Mouse (Mus musculus) ES-E14 (cell line): ENCODE measurements around the gene Pnkp. TPM values are rescaled to one million over a fixed set of nuclear protein-coding genes. Genes with fewer than 3 reads are reported as not detected.

Source experiments
- DNase-seq: peaks from one replicate; pipeline ENCODE4 v3.0.0-alpha.2; 2013; ENCODE audit warnings: low read depth, low spot score
- H3K27ac ChIP-seq: 2 replicates; pipeline ENCODE4 v1.5.1; 2012; ENCODE audit warnings: low read depth, mild to moderate bottlenecking, low read length, moderate library complexity, mixed read lengths; ENCODE audit not compliant: poor library complexity, insufficient read depth, severe bottlenecking
- H3K36me3 ChIP-seq: 2 replicates; pipeline ENCODE4 v1.6.1; 2012; ENCODE audit warnings: mild to moderate bottlenecking, low read length, moderate library complexity, mixed read lengths; ENCODE audit not compliant: control insufficient read depth, poor library complexity, insufficient read depth, severe bottlenecking
- H3K4me1 ChIP-seq, 2 experiments: fragments of 150-350 bp in 1 of 2; sonication (generic) in 1 of 2; 2 replicates each; pipeline ENCODE4 v1.6.1; 2012; ENCODE audit warnings: low read length in 2 of 2, mild to moderate bottlenecking in 1 of 2, mixed read lengths in 1 of 2; ENCODE audit not compliant: control insufficient read depth in 2 of 2, insufficient read depth in 2 of 2, poor library complexity in 1 of 2
- H3K4me3 ChIP-seq, 2 experiments: fragments of 150-350 bp in 1 of 2; sonication (generic) in 1 of 2; 2 replicates each; pipeline ENCODE4 v1.5.1; 2012; ENCODE audit warnings: low read length in 2 of 2, low read depth in 1 of 2, mild to moderate bottlenecking in 1 of 2, mixed read lengths in 1 of 2; ENCODE audit not compliant: insufficient read depth in 1 of 2, poor library complexity in 1 of 2, severe bottlenecking in 1 of 2
- H3K9ac ChIP-seq: 2 replicates; pipeline ENCODE4 v1.6.1; 2012; ENCODE audit warnings: low read depth, mild to moderate bottlenecking, low read length, mixed read lengths; ENCODE audit not compliant: poor library complexity, insufficient read depth, severe bottlenecking
- H3K9me3 ChIP-seq: fragments of 150-350 bp; sonication (generic); 2 replicates; pipeline ENCODE4 v1.6.1; 2012; ENCODE audit warnings: low read depth, mild to moderate bottlenecking, low read length; ENCODE audit not compliant: control insufficient read depth, insufficient read depth
- CHD2 ChIP-seq: IDR thresholded peaks from 2 replicates; pipeline ENCODE4 v1.6.1; 2014; ENCODE audit warnings: mild to moderate bottlenecking, low read depth, low read length, inconsistent platforms
- HCFC1 ChIP-seq: IDR thresholded peaks from 2 replicates; pipeline ENCODE4 v1.6.1; 2012; ENCODE audit warnings: low read length, inconsistent platforms, borderline replicate concordance; ENCODE audit not compliant: insufficient read depth
- MAFK ChIP-seq: IDR thresholded peaks from 2 replicates; pipeline ENCODE4 v1.6.1; 2014; ENCODE audit warnings: mild to moderate bottlenecking, low read depth, low read length, inconsistent platforms; ENCODE audit not compliant: insufficient read depth
- ZC3H11A ChIP-seq: IDR thresholded peaks from 2 replicates; pipeline ENCODE4 v1.6.1; 2012; ENCODE audit warnings: low read depth, mild to moderate bottlenecking, inconsistent platforms, low read length, borderline replicate concordance
- ZNF384 ChIP-seq: IDR thresholded peaks from 2 replicates; pipeline ENCODE4 v1.6.1; 2012; ENCODE audit warnings: low read depth, low read length, inconsistent platforms
- in situ Hi-C, 2 experiments: fragments of 600-800 bp; cut with MboI; formaldehyde crosslinking; loops; one replicate each; pipeline ENCODE4 v1.15.1; 2025; ENCODE audit warnings: low sequenced_read_pairs in 2 of 2, inconsistent platforms in 1 of 2; ENCODE audit not compliant: unreplicated experiment in 2 of 2
- total RNA-seq: library from RNA; depleted of rRNA; stranded (reverse); fragments of 300-350 nt; gene quantifications from 2 replicates; pipeline ENCODE4 v1.2.3, GENCODE M21; 2012

Gene Pnkp
- total RNA-seq, 1 experiment: 37.1 TPM

DNA sequence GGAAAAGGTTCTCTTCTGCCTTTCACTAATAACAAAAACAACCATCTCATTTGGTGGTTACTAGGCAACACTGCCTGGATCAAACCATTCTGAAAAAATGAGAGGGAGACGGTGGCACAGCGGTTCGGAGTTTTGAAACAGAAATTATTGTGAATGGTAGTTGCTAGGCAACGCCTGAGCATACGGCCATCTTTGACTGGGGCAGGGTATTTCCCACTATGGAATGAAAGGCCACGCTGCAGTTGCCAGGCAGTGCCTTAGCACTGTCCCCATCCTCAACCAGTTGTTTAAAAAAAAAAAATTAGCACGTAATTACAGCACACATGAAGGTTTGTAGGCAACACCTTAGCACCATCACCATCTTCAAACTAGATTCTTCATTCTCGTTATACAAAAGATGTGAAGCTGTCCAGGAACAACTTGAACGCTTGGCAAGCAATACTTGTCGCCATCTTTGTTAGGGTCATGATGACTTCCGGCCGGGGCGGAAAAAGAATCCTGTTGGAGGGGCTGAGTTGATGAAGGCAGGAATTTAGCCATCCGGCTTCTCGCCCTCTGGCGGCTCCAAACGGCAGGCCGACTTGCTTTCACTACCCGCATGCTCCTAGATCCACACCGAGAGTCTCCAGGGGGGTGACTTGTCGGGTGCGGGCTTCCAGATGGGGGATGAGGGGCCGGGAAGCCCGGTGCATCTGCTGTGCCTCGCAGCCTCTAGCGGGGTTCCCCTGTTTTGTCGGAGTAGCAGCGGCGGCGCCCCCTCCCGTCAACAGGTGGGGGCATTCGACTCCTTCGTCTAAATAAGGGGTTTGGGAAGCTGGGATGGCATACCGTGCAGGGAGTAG is 38.9 kb downstream of the Pnkp start, which contains the start of gene Fuz:
TSS of gene Fuz (plus strand) at position 487 of the 842 bp plus-strand sequence.
- Histone ChIP-seq H3K36me3 (peaks cover 17% of the 10 kb centered on the region), H3K27ac (peak within 1 kb of the TSS; percentile 16), H3K9ac (peak within 1 kb of the TSS; percentile 78), H3K4me3 (peak within 1 kb of the TSS; percentile 69 to 70), H3K9me3 (no peaks in the 10 kb centered on the region), H3K4me1 (peaks cover 0 to 8% of the 10 kb centered on the region in 2 experiments; a peak in 1 of 4 replicates)
- in situ Hi-C loops: no loop called here
- TF ChIP-seq ZNF384 (no peak), HCFC1 (peak; percentile 79)
- DNase-seq: peak; percentile 95

DNA sequence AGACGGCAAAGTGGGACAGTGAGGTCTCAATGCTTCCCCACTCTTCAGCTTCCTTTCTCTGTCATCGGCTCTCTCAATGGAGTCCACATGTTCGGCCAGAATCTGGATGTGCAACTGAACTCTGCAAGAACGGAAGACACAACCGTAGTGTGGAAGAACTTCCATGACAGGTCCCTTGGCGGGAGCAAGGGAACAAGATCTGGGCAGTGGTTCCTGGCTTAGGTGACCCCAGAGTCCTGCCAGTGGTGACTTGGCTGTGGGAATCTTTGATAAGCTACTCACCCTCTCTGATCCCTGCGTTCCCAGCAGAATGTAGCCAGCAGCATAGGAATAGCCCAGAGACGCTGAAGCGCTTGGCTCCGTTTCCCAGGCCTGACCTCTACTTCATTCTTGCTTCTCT is 39.6 kb downstream of the Pnkp start:
- DNase-seq: no peak
- in situ Hi-C loops: no loop called here
- TF ChIP-seq ZC3H11A: no peak
- TF ChIP-seq HCFC1: no peak
- peak overlapping the region; percentile 69 to 70 for H3K4me3 ChIP-seq
- peak overlapping the region; percentile 16 for H3K27ac ChIP-seq
- H3K9me3 ChIP-seq: no peaks in the 10 kb centered on the region
- H3K9ac ChIP-seq: peak overlapping the region; percentile 78
- H3K4me1 ChIP-seq: peaks cover 0 to 10% of the 10 kb centered on the region in 2 experiments; a peak in 1 of 4 replicates
- peaks cover 17% of the 10 kb centered on the region for H3K36me3 ChIP-seq

DNA sequence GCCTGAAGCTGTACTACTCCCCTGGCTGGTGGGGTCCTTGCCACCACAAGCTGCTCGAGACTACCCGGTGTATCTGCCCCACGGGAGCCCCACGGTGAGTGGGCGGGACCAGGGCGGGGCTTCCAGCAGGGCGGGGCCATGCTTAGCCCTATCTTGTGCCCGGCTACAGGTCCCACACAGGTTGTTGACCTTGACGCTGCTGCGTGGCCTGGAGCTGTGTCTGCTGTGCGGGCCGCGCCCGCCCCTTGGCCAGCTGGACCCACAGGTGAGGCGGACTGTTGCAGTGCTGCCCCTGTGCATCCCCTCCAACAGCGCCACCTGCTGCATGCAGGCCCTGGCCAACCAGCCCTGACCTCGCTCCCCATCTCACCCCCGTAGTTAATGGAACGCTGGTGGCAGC is 41.7 kb downstream of the Pnkp start:
- H3K4me1 ChIP-seq: peaks cover 0 to 10% of the 10 kb centered on the region in 2 experiments; a peak in 1 of 4 replicates
- in situ Hi-C loops: no loop called here
- peak overlapping the region; percentile 18 to 25; a peak in 2 of 4 replicates for H3K4me3 ChIP-seq
- no peak overlapping the region for H3K27ac ChIP-seq
- TF ChIP-seq ZNF384 (no peak), ZC3H11A (no peak), CHD2 (no peak), HCFC1 (no peak), MAFK (no peak)
- peak; percentile 40 for DNase-seq
- no peaks in the 10 kb centered on the region for H3K9me3 ChIP-seq
- H3K36me3 ChIP-seq: peaks cover 24% of the 10 kb centered on the region
- peak overlapping the region; percentile 17; the same call in 1 of the 2 replicates for H3K9ac ChIP-seq

DNA sequence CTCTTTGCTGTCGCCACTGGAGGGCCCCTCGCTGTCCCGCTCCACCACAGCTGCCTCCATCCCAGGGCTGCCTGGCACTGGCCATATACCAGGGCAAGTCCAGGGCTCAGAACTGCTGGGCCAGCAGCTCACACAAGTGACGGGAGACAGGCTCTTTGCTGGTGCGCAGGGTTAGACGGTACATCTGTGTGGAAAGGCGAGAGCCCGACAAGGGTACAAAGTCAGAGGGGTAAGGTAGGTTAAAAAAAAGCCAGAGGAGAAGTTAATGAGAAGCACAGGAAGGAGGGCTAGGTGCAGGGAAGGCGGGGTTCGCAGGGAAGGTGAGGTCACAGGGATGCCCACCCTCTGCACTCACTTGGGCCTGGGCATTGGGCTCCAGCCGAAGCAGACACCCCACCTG is 43.7 kb downstream of the Pnkp start:
- Histone ChIP-seq H3K27ac (no peak overlapping the region), H3K9me3 (no peaks in the 10 kb centered on the region), H3K4me1 (peaks cover 0 to 10% of the 10 kb centered on the region in 2 experiments; a peak in 1 of 4 replicates), H3K9ac (no peak overlapping the region), H3K4me3 (no peak overlapping the region), H3K36me3 (peaks cover 37% of the 10 kb centered on the region)
- TF ChIP-seq CHD2 (no peak), ZC3H11A (no peak), HCFC1 (no peak), MAFK (no peak), ZNF384 (no peak)
- in situ Hi-C loops: no loop called here
- no peak for DNase-seq
